Mouse (Mus musculus): ENCODE data around the gene Ankef1. TPM values are rescaled to one million over a fixed set of nuclear protein-coding genes. Genes with fewer than 3 reads are reported as not detected.

Gene Ankef1
- polyA plus RNA-seq, 1 experiment from 2014 or later: 0.36 TPM

DNA sequence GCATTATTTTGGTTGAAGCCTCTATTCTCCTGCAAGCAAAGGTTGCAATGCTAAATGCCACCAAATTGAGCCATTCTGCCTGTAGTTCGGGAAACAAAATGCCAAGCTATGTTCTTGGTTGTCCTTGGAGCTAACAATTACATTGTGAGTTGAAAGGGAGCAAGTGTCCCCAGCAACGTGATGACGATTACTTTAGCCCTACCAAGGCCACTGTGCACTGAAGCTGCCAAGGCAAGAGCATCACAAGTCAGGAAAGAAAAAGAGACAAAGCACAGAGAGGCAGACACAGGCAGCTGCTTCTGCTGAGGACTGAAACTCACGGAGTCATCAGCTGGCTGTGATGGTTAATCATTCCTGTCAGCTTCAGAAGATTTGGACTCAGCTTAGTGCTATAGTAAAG, 99.5 kb downstream of the Ankef1 start:
- H3K9ac ChIP-seq: no peak overlapping the region
- 64% methylated on average over 4 of the region's 4 CpGs for WGBS
- no peak for ATAC-seq (ENCODE audit: borderline replicate concordance, extremely low read depth, low FRiP score, low TSS enrichment)

More for the DNA sequence above, 99.5 kb downstream of the Ankef1 start:
- H3K36me3 ChIP-seq: no peaks in the 10 kb centered on the region
- H3K9me3 ChIP-seq: no peaks in the 10 kb centered on the region
- H3K4me3 ChIP-seq: no peak overlapping the region
- no peaks in the 10 kb centered on the region for H3K4me1 ChIP-seq
- H3K27ac ChIP-seq: no peak overlapping the region
- H3K27me3 ChIP-seq: no peaks in the 10 kb centered on the region
- H3K4me2 ChIP-seq: no peak overlapping the region

Other genes with a start within 250 kb of the Ankef1 start
- 0.44 and 0.60 TPM in 2 replicates for gene Pak7, start 113.9 kb upstream of the Ankef1 start, polyA plus RNA-seq (2015; fragmentation: Nextera tagmentation; extraction: Ambion mirVana)
- 1.0 and 1.6 TPM in 2 replicates for gene Snap25, start 211.5 kb downstream of the Ankef1 start, polyA plus RNA-seq (2015; fragmentation: Nextera tagmentation; extraction: Ambion mirVana)